Mouse (Mus musculus) lung, embryonic 14.5 days (tissue): ENCODE results near the gene Wasl. TPM values are rescaled to one million over a fixed set of nuclear protein-coding genes. Genes with fewer than 3 reads are reported as not detected.

Source experiments
- ATAC-seq: fragments of 200-750 bp; cut with Nextera tagmentation; 2 replicates; pipeline ENCODE4 v1.8.0; 2017; ENCODE audit warnings: mild to moderate bottlenecking, moderate TSS enrichment, moderate library complexity; ENCODE audit not compliant: insufficient read depth
- DNase-seq: peaks from one replicate; pipeline ENCODE4 v3.0.0-alpha.2; 2015
- H3K27ac ChIP-seq: fragments of 300-500 bp; sonication (generic); 2 replicates; pipeline ENCODE4 v1.5.1; 2014; ENCODE audit warnings: low read depth, mild to moderate bottlenecking, moderate library complexity
- H3K27me3 ChIP-seq: fragments of 300-500 bp; sonication (generic); 2 replicates; pipeline ENCODE4 v1.6.1; 2014; ENCODE audit warnings: low read length, control low read depth; ENCODE audit not compliant: insufficient read depth
- H3K36me3 ChIP-seq: fragments of 300-500 bp; sonication (generic); 2 replicates; pipeline ENCODE4 v1.6.1; 2014; ENCODE audit warnings: control low read depth; ENCODE audit not compliant: insufficient read depth
- H3K4me1 ChIP-seq: fragments of 300-500 bp; sonication (generic); 2 replicates; pipeline ENCODE4 v1.6.1; 2014; ENCODE audit warnings: antibody characterized with exemption, control low read depth; ENCODE audit not compliant: insufficient read depth
- H3K4me2 ChIP-seq: fragments of 300-500 bp; sonication (generic); 2 replicates; pipeline ENCODE4 v1.6.1; 2014; ENCODE audit warnings: mild to moderate bottlenecking
- H3K4me3 ChIP-seq: fragments of 300-500 bp; sonication (generic); 2 replicates; pipeline ENCODE4 v1.5.1; 2014; ENCODE audit warnings: low read depth, low read length
- H3K9ac ChIP-seq: fragments of 300-500 bp; sonication (generic); 2 replicates; pipeline ENCODE4 v1.6.1; 2014
- H3K9me3 ChIP-seq: fragments of 300-500 bp; sonication (generic); 2 replicates; pipeline ENCODE4 v1.6.1; 2016; ENCODE audit warnings: low read depth, low read length, control low read depth
- CTCF ChIP-seq: IDR thresholded peaks from 2 replicates; pipeline ENCODE4 v1.5.1; 2016; ENCODE audit warnings: antibody characterized with exemption, low read depth
- WGBS: fragments of 180-500 bp; shearing (Covaris S2); extraction: QIAGEN DNeasy Blood & Tissue Kit; methylation state at CpG from one replicate; pipeline ENCODE4 v1.1.7; 2014; 5-methylcytosine and 5-hydroxymethylcytosine counted together
- polyA plus RNA-seq: library from polyadenylated mRNA; unstranded; fragments of >200 nt; fragmentation: Nextera tagmentation; extraction: Ambion mirVana; gene quantifications from 2 replicates; pipeline ENCODE4 v1.2.1, GENCODE M21; 2014

The Wasl gene
- polyA plus RNA-seq, 1 experiment from 2014 or later = 65.2 TPM

- H3K4me2 ChIP-seq = no peak overlapping the region
- no peaks in the 10 kb centered on the region for H3K27me3 ChIP-seq
- H3K36me3 ChIP-seq = peaks cover 42% of the 10 kb centered on the region
- H3K9me3 ChIP-seq = no peaks in the 10 kb centered on the region
- DNase-seq (no peak), ATAC-seq (no peak)
- TF ChIP-seq CTCF = no peak
- H3K4me3 ChIP-seq = no peak overlapping the region
- H3K9ac ChIP-seq = no peak overlapping the region
- 85% methylated on average over 7 of the region's 7 CpGs for WGBS
- no peak overlapping the region for H3K27ac ChIP-seq
- H3K4me1 ChIP-seq = no peaks in the 10 kb centered on the region
Observed at GRCm38 (mm10) chr6:24612074-24612755, 52.6 kb downstream of the Wasl start.

DNA sequence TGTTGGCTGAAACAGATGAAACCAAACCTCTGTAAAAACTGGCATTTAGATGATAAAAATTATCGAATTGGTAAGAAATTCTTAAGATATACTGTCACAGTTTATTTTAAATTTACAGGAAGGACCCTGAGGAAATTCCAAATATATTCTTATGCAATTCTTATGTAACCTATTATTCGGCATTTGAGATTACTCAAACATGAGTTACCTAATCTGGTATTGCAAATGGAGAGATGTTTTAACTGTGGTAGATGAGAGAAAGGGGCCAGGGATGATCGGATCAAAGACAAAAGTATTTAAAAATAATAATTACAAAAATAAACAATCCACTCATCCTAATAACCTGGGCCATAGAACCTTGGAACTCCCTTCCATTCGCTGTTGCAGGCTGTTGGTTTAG lies 54.5 kb downstream of the Wasl start:
- Histone ChIP-seq H3K27ac (no peak overlapping the region), H3K4me2 (no peak overlapping the region), H3K9ac (no peak overlapping the region), H3K27me3 (no peaks in the 10 kb centered on the region), H3K9me3 (no peaks in the 10 kb centered on the region), H3K4me1 (no peaks in the 10 kb centered on the region), H3K36me3 (peaks cover 25% of the 10 kb centered on the region), H3K4me3 (no peak overlapping the region)
- WGBS = 77% methylated on average over 4 of the region's 4 CpGs
- no peak for TF ChIP-seq CTCF
- no peak for ATAC-seq
- no peak for DNase-seq

GRCm38 (mm10) chr6:24609531-24609930 lies 55.3 kb downstream of the Wasl start:
- ATAC-seq = no peak
- no peak overlapping the region for H3K4me2 ChIP-seq
- no peaks in the 10 kb centered on the region for H3K27me3 ChIP-seq
- no peak overlapping the region for H3K4me3 ChIP-seq
- H3K27ac ChIP-seq = no peak overlapping the region
- no peak overlapping the region for H3K9ac ChIP-seq
- peaks cover 16% of the 10 kb centered on the region for H3K36me3 ChIP-seq
- TF ChIP-seq CTCF = no peak
- 47% methylated on average over 4 of the region's 4 CpGs for WGBS
- no peaks in the 10 kb centered on the region for H3K4me1 ChIP-seq
- no peaks in the 10 kb centered on the region for H3K9me3 ChIP-seq
- no peak for DNase-seq

- no peak overlapping the region for H3K4me2 ChIP-seq
- TF ChIP-seq CTCF = no peak
- WGBS = 81% methylated on average over 3 of the region's 3 CpGs
Observed at GRCm38 (mm10) chr6:24608682-24609081, 56.1 kb downstream of the Wasl start.

DNA sequence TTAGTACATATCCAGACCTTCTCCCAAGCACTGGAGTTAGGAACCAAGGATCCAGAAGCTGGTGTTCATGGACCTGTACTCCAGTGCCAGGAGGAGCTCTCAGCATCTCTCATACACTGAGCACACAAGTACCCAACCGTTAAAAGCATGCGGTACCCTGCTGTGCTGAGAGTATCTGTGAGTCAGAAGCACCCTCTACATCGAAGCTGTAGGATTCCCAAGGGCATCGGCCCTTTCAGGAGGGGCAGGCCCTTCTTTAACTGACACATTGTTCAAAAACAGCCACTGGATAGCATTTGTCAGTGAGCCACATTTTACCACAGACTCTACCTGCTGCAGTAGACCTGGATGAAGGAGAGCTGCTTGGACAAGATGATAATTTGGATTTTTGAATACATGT lies 56.7 kb downstream of the Wasl start:
- Histone ChIP-seq H3K36me3 (peaks cover 2% of the 10 kb centered on the region; the same call in 1 of the 2 replicates), H3K27ac (no peak overlapping the region), H3K9ac (no peak overlapping the region), H3K4me1 (no peaks in the 10 kb centered on the region), H3K4me2 (no peak overlapping the region), H3K27me3 (no peaks in the 10 kb centered on the region), H3K4me3 (no peak overlapping the region), H3K9me3 (no peaks in the 10 kb centered on the region)
- ATAC-seq (no peak), DNase-seq (no peak)
- 72% methylated on average over 4 of the region's 4 CpGs for WGBS
- TF ChIP-seq CTCF = no peak

More at GRCm38 (mm10) chr6:24608682-24609081, 56.1 kb downstream of the Wasl start:
- no peaks in the 10 kb centered on the region for H3K4me1 ChIP-seq
- no peak overlapping the region for H3K4me3 ChIP-seq
- H3K36me3 ChIP-seq = peaks cover 8% of the 10 kb centered on the region
- H3K9ac ChIP-seq = no peak overlapping the region
- H3K27ac ChIP-seq = no peak overlapping the region
- H3K9me3 ChIP-seq = no peaks in the 10 kb centered on the region
- DNase-seq (no peak), ATAC-seq (no peak)
- no peaks in the 10 kb centered on the region for H3K27me3 ChIP-seq

GRCm38 (mm10) chr6:24607531-24607930 lies 57.3 kb downstream of the Wasl start:
- no peaks in the 10 kb centered on the region; the same call in 1 of the 2 replicates for H3K36me3 ChIP-seq
- no peak overlapping the region for H3K4me3 ChIP-seq
- DNase-seq (no peak), ATAC-seq (peak; percentile 29; the same call in 1 of the 2 replicates)
- no peak overlapping the region for H3K9ac ChIP-seq
- H3K27ac ChIP-seq = no peak overlapping the region
- H3K4me1 ChIP-seq = no peaks in the 10 kb centered on the region
- WGBS = 69% methylated on average over 15 of the region's 15 CpGs
- TF ChIP-seq CTCF = no peak
- no peaks in the 10 kb centered on the region for H3K27me3 ChIP-seq
- H3K9me3 ChIP-seq = no peaks in the 10 kb centered on the region
- no peak overlapping the region for H3K4me2 ChIP-seq

GRCm38 (mm10) chr6:24606512-24606911 lies 58.3 kb downstream of the Wasl start:
- no peak overlapping the region for H3K27ac ChIP-seq
- no peak for ATAC-seq
- H3K4me1 ChIP-seq = no peaks in the 10 kb centered on the region
- no peaks in the 10 kb centered on the region for H3K27me3 ChIP-seq
- DNase-seq = no peak
- no peak overlapping the region for H3K4me3 ChIP-seq
- WGBS = 69% methylated on average over 10 of the region's 10 CpGs
- H3K36me3 ChIP-seq = no peaks in the 10 kb centered on the region
- no peak overlapping the region for H3K4me2 ChIP-seq
- H3K9me3 ChIP-seq = no peaks in the 10 kb centered on the region
- TF ChIP-seq CTCF = no peak
- no peak overlapping the region for H3K9ac ChIP-seq
